Mouse (Mus musculus): ENCODE measurements around the gene Hivep1. TPM values are rescaled to one million over a fixed set of nuclear protein-coding genes. Genes with fewer than 3 reads are reported as not detected.

Hivep1 gene
- polyA plus RNA-seq, 1 experiment from 2014 or later, result 9.3 TPM

DNA sequence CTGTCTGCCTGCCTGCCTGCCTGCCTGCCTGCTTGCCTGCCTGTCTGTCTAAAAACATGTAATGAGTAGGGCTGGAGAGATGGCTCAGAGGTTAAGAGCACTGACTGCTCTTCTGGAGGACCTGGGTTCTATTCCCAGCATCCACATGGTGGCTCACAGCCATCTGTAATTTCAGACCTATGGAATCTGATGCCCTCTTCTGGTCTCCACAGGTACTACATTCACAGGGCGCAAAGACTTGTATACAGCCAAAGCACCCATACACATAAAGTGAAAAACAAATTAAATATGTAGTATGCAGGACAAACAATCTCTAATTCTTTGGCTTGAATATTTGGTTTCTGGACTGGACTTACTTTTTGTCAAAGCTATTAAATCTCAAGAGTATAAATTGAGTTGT lies 46.7 kb downstream of the Hivep1 start:
- H3K27me3 ChIP-seq (ENCODE audit: control insufficient read depth, insufficient read depth, low read length), result no peaks in the 10 kb centered on the region
- H3K4me2 ChIP-seq (replicated peaks; ENCODE audit: low read depth, low read length), result no peak overlapping the region
- no peaks in the 10 kb centered on the region; the same call in 1 of the 2 replicates for H3K36me3 ChIP-seq (ENCODE audit: control insufficient read depth, insufficient read depth, low read length)
- H3K4me3 ChIP-seq (ENCODE audit: low read depth, low read length), result no peak overlapping the region
- no peak for ATAC-seq (ENCODE audit: insufficient number of reproducible peaks, insufficient read depth, low FRiP score, low read depth)
- H3K27ac ChIP-seq (ENCODE audit: low read length), result no peak overlapping the region
- no peak overlapping the region for H3K9ac ChIP-seq (replicated peaks; ENCODE audit: low read depth, low read length)
- no peaks in the 10 kb centered on the region for H3K9me3 ChIP-seq (ENCODE audit: control insufficient read depth, low read depth, low read length)
- 95% methylated on average over 1 of the region's 1 CpGs for WGBS
- peaks cover 19% of the 10 kb centered on the region for H3K4me1 ChIP-seq (ENCODE audit: control insufficient read depth, insufficient read depth, low read length)

DNA sequence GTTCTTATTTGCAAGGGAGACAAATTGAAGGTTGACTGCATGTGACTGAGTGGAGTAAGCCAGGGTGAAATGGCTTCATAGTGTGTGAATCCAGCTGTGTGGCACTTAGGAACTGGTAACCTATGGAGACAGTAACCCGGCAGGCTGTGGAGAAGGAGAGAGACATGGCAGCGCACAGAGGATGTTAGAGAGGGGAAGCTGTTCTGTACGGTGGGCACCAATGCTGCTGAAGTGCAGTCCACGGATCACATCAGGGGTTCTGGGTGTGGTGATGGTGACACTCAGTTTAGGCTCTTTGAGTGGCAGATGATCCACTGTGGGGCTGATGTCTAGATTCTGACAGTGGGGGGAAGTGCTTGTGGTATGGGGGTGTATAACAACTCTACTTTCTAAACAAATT lies 47.7 kb downstream of the Hivep1 start:
- no peak overlapping the region for H3K9ac ChIP-seq (replicated peaks; ENCODE audit: low read depth, low read length)
- no peak overlapping the region for H3K27ac ChIP-seq (ENCODE audit: low read length)
- WGBS, result 91% methylated on average over 4 of the region's 4 CpGs
- ATAC-seq (ENCODE audit: insufficient number of reproducible peaks, insufficient read depth, low FRiP score, low read depth), result no peak
- no peak overlapping the region for H3K4me2 ChIP-seq (replicated peaks; ENCODE audit: low read depth, low read length)
- no peaks in the 10 kb centered on the region; the same call in 1 of the 2 replicates for H3K36me3 ChIP-seq (ENCODE audit: control insufficient read depth, insufficient read depth, low read length)
- H3K4me3 ChIP-seq (ENCODE audit: low read depth, low read length), result no peak overlapping the region
- H3K9me3 ChIP-seq (ENCODE audit: control insufficient read depth, low read depth, low read length), result no peaks in the 10 kb centered on the region
- H3K4me1 ChIP-seq (ENCODE audit: control insufficient read depth, insufficient read depth, low read length), result peaks cover 18% of the 10 kb centered on the region
- no peaks in the 10 kb centered on the region for H3K27me3 ChIP-seq (ENCODE audit: control insufficient read depth, insufficient read depth, low read length)

DNA sequence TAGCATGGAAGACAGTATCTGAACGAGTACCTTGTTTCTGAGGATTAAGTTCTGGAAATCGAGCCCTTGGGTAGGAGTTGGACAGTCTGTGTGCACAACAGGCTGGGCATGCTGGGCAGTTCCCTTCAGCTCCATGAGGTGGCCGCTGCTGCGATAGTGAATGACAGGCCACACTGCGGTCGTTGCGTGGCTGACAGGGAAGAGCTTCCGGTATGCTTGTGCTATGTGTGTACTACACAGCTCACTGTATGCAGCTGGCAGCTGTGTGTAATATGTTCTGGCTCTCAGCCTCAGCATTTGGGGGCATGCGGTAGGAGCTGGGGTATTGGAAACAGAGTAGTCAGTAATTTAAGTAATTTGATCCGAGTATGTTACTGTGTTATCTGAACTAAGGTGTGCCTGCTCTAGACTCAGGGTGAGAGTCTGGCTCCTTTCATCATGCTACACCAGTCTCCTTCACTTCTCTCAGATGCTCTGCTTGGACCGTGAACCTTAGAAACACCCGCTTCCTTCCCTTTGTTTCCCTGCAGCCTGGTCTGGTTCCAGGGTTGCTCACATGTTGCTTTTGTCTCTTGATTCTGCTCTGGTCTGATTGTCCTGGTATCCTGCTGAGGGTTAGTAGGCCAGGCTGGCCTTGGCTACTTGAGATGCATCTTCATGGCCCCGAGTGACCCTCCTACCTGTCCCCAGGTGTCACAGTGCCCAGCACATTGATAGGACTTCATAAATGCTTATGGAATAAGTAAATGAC lies 49.8 kb downstream of the Hivep1 start:
- Histone ChIP-seq H3K27ac (ENCODE audit: low read length) (no peak overlapping the region), H3K4me1 (ENCODE audit: control insufficient read depth, insufficient read depth, low read length) (peaks cover 18% of the 10 kb centered on the region), H3K9ac (replicated peaks; ENCODE audit: low read depth, low read length) (no peak overlapping the region), H3K4me2 (replicated peaks; ENCODE audit: low read depth, low read length) (no peak overlapping the region), H3K4me3 (ENCODE audit: low read depth, low read length) (no peak overlapping the region), H3K27me3 (ENCODE audit: control insufficient read depth, insufficient read depth, low read length) (no peaks in the 10 kb centered on the region), H3K36me3 (ENCODE audit: control insufficient read depth, insufficient read depth, low read length) (no peaks in the 10 kb centered on the region; the same call in 1 of the 2 replicates), H3K9me3 (ENCODE audit: control insufficient read depth, low read depth, low read length) (no peaks in the 10 kb centered on the region)
- ATAC-seq (ENCODE audit: insufficient number of reproducible peaks, insufficient read depth, low FRiP score, low read depth), result 0 out of 2 replicates have a peak, but pooled peaks have one; percentile 18
- WGBS, result 50% methylated on average over 13 of the region's 13 CpGs

DNA sequence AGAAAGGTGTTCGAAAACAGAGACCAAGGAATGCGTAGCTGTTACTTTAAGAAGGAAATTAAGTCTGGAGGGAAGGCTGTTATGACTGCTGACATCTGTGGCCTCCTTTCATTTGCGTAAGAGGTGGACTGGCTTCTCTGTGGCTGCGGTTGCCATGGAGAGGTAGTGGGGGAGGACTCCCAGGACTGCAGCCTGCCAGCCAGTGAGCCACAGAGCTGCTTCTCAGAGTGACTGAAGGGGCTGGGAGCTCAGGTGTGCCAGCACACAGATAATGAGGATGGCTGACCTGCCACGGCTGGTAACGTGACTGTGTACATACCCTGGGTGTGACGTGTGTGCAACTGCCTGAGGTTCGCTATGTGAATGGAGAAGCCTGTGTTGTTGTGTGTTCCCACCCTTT lies 51.2 kb downstream of the Hivep1 start:
- H3K9me3 ChIP-seq (ENCODE audit: control insufficient read depth, low read depth, low read length), result no peaks in the 10 kb centered on the region
- H3K27ac ChIP-seq (ENCODE audit: low read length), result no peak overlapping the region
- ATAC-seq (ENCODE audit: insufficient number of reproducible peaks, insufficient read depth, low FRiP score, low read depth), result peak; percentile 69
- H3K4me1 ChIP-seq (ENCODE audit: control insufficient read depth, insufficient read depth, low read length), result peaks cover 18% of the 10 kb centered on the region
- no peak overlapping the region for H3K9ac ChIP-seq (replicated peaks; ENCODE audit: low read depth, low read length)
- H3K4me2 ChIP-seq (replicated peaks; ENCODE audit: low read depth, low read length), result 0 out of 2 replicates have a peak overlapping the region, but pooled peaks have one; percentile 16
- WGBS, result 22% methylated on average over 8 of the region's 8 CpGs
- no peaks in the 10 kb centered on the region for H3K36me3 ChIP-seq (ENCODE audit: control insufficient read depth, insufficient read depth, low read length)
- H3K4me3 ChIP-seq (ENCODE audit: low read depth, low read length), result no peak overlapping the region
- H3K27me3 ChIP-seq (ENCODE audit: control insufficient read depth, insufficient read depth, low read length), result no peaks in the 10 kb centered on the region

GRCm38 (mm10) chr13:42103486-42104166 lies 51.8 kb downstream of the Hivep1 start:
- no peak for ATAC-seq (ENCODE audit: insufficient number of reproducible peaks, insufficient read depth, low FRiP score, low read depth)
- Histone ChIP-seq H3K4me1 (ENCODE audit: control insufficient read depth, insufficient read depth, low read length) (peaks cover 18% of the 10 kb centered on the region), H3K27me3 (ENCODE audit: control insufficient read depth, insufficient read depth, low read length) (no peaks in the 10 kb centered on the region), H3K36me3 (ENCODE audit: control insufficient read depth, insufficient read depth, low read length) (no peaks in the 10 kb centered on the region), H3K4me2 (replicated peaks; ENCODE audit: low read depth, low read length) (no peak overlapping the region), H3K9ac (replicated peaks; ENCODE audit: low read depth, low read length) (no peak overlapping the region), H3K27ac (ENCODE audit: low read length) (no peak overlapping the region), H3K4me3 (ENCODE audit: low read depth, low read length) (no peak overlapping the region), H3K9me3 (ENCODE audit: control insufficient read depth, low read depth, low read length) (no peaks in the 10 kb centered on the region)
- 70% methylated on average over 11 of the region's 11 CpGs for WGBS

DNA sequence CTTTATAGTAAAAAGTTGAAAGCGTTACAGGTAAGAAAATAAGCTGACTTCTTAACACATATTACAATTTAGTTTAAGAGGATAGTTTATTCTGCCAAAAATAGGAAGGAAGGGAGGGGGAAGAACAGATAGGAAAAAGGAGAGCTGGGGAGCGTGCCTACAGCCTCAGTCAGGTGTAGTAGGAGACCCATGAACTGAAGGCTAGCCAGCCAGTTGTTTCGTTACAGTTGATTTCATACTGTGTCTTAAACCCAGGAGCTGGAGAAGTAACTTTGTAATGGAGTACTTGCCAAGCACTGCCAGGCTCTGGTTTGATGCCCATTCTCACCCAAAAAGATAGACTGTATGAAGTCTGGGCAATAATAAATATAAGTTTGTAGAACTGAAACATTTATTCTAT lies 52.5 kb downstream of the Hivep1 start:
- Histone ChIP-seq H3K27me3 (ENCODE audit: control insufficient read depth, insufficient read depth, low read length) (no peaks in the 10 kb centered on the region), H3K4me3 (ENCODE audit: low read depth, low read length) (no peak overlapping the region), H3K9me3 (ENCODE audit: control insufficient read depth, low read depth, low read length) (no peaks in the 10 kb centered on the region), H3K4me1 (ENCODE audit: control insufficient read depth, insufficient read depth, low read length) (peaks cover 18% of the 10 kb centered on the region), H3K9ac (replicated peaks; ENCODE audit: low read depth, low read length) (no peak overlapping the region), H3K27ac (ENCODE audit: low read length) (no peak overlapping the region), H3K36me3 (ENCODE audit: control insufficient read depth, insufficient read depth, low read length) (no peaks in the 10 kb centered on the region), H3K4me2 (replicated peaks; ENCODE audit: low read depth, low read length) (no peak overlapping the region)
- ATAC-seq (ENCODE audit: insufficient number of reproducible peaks, insufficient read depth, low FRiP score, low read depth), result no peak
- 90% methylated on average over 3 of the region's 3 CpGs for WGBS

- no peak overlapping the region for H3K9ac ChIP-seq (replicated peaks; ENCODE audit: low read depth, low read length)
- no peak overlapping the region for H3K4me2 ChIP-seq (replicated peaks; ENCODE audit: low read depth, low read length)
- ATAC-seq (ENCODE audit: insufficient number of reproducible peaks, insufficient read depth, low FRiP score, low read depth), result no peak
- H3K27me3 ChIP-seq (ENCODE audit: control insufficient read depth, insufficient read depth, low read length), result no peaks in the 10 kb centered on the region
- no peak overlapping the region for H3K4me3 ChIP-seq (ENCODE audit: low read depth, low read length)
- H3K4me1 ChIP-seq (ENCODE audit: control insufficient read depth, insufficient read depth, low read length), result no peaks in the 10 kb centered on the region
- H3K27ac ChIP-seq (ENCODE audit: low read length), result no peak overlapping the region
- no peaks in the 10 kb centered on the region for H3K36me3 ChIP-seq (ENCODE audit: control insufficient read depth, insufficient read depth, low read length)
- H3K9me3 ChIP-seq (ENCODE audit: control insufficient read depth, low read depth, low read length), result no peaks in the 10 kb centered on the region
- WGBS, result 71% methylated on average over 11 of the region's 11 CpGs
Observed at GRCm38 (mm10) chr13:42108483-42109215, 56.8 kb downstream of the Hivep1 start.

DNA sequence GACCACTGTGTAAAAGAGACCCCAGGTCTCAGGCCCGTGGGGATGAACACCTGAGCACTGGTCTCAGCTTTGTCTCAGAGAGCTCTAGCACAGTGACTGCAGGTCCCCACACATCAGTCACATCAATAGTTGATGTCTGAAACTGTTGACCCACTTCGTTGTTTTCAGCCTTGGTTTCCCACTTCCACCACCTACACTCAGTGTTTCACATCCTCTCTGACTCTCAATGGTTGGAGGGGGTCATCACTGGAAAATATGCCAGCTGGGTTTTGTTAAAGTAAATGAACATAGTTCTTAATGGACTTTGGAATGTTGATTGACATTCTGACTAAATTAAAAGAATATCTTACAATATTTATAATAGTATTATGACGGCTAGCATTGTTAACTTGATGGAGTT lies 58.6 kb downstream of the Hivep1 start:
- 87% methylated on average over 3 of the region's 3 CpGs for WGBS
- H3K36me3 ChIP-seq (ENCODE audit: control insufficient read depth, insufficient read depth, low read length), result no peaks in the 10 kb centered on the region
- no peak overlapping the region for H3K9ac ChIP-seq (replicated peaks; ENCODE audit: low read depth, low read length)
- no peak overlapping the region for H3K27ac ChIP-seq (ENCODE audit: low read length)
- H3K27me3 ChIP-seq (ENCODE audit: control insufficient read depth, insufficient read depth, low read length), result no peaks in the 10 kb centered on the region
- H3K4me3 ChIP-seq (ENCODE audit: low read depth, low read length), result no peak overlapping the region
- ATAC-seq (ENCODE audit: insufficient number of reproducible peaks, insufficient read depth, low FRiP score, low read depth), result no peak
- H3K4me1 ChIP-seq (ENCODE audit: control insufficient read depth, insufficient read depth, low read length), result no peaks in the 10 kb centered on the region
- H3K4me2 ChIP-seq (replicated peaks; ENCODE audit: low read depth, low read length), result no peak overlapping the region
- no peaks in the 10 kb centered on the region for H3K9me3 ChIP-seq (ENCODE audit: control insufficient read depth, low read depth, low read length)
